Mouse (Mus musculus) CD4-positive helper T cell, adult 2 months (primary cell): ENCODE data around the gene Ccm2l.

Source experiments
- DNase-seq: peaks from one replicate; pipeline ENCODE4 v3.0.0-alpha.2; 2012; ENCODE audit warnings: low read depth, missing footprints, low spot score

Gene Ccm2l

GRCm38 (mm10) chr2:153052700-153053351 is 12.9 kb upstream of the Ccm2l start:
- no peak for DNase-seq

GRCm38 (mm10) chr2:153053896-153054295 is 11.9 kb upstream of the Ccm2l start:
- DNase-seq: no peak

- DNase-seq: no peak
Measured at GRCm38 (mm10) chr2:153055270-153055920, 10.4 kb upstream of the Ccm2l start.

- no peak for DNase-seq
Measured at GRCm38 (mm10) chr2:153058365-153058764, 7.4 kb upstream of the Ccm2l start.

GRCm38 (mm10) chr2:153060216-153060615 is 5.5 kb upstream of the Ccm2l start:
- no peak for DNase-seq

- no peak for DNase-seq
Measured at GRCm38 (mm10) chr2:153063394-153063793, 2.4 kb upstream of the Ccm2l start.

- no peak for DNase-seq
Measured at GRCm38 (mm10) chr2:153064190-153064970, 1.4 kb upstream of the Ccm2l start.

- no peak for DNase-seq
Measured at GRCm38 (mm10) chr2:153066991-153067390, 1.2 kb downstream of the Ccm2l start.

GRCm38 (mm10) chr2:153070762-153071490 is 5.2 kb downstream of the Ccm2l start:
- DNase-seq: no peak

GRCm38 (mm10) chr2:153071491-153072184 is 5.9 kb downstream of the Ccm2l start:
- DNase-seq: no peak

- no peak for DNase-seq
Measured at GRCm38 (mm10) chr2:153074651-153075050, 8.9 kb downstream of the Ccm2l start.

- DNase-seq: no peak
Measured at GRCm38 (mm10) chr2:153075961-153076360, 10.2 kb downstream of the Ccm2l start.

- peak; percentile 84 for DNase-seq
Measured at GRCm38 (mm10) chr2:153080841-153081523, 15.2 kb downstream of the Ccm2l start.

GRCm38 (mm10) chr2:153081866-153082265 is 16.1 kb downstream of the Ccm2l start:
- no peak for DNase-seq

- no peak for DNase-seq
Measured at GRCm38 (mm10) chr2:153083275-153083674, 17.5 kb downstream of the Ccm2l start.

- no peak for DNase-seq
Measured at GRCm38 (mm10) chr2:153083824-153084223, 18.1 kb downstream of the Ccm2l start.

GRCm38 (mm10) chr2:153084261-153084976 is 18.7 kb downstream of the Ccm2l start:
- no peak for DNase-seq

- DNase-seq: no peak
Measured at GRCm38 (mm10) chr2:153085556-153085955, 19.8 kb downstream of the Ccm2l start.

- no peak for DNase-seq
Measured at GRCm38 (mm10) chr2:153086166-153086565, 20.4 kb downstream of the Ccm2l start.

- DNase-seq: no peak
Measured at GRCm38 (mm10) chr2:153087091-153087490, 21.3 kb downstream of the Ccm2l start.
